Mouse (Mus musculus): ENCODE measurements at regions not wholly inside any gene's neighbourhood (a gene's known extent, or its start where the extent isn't known, plus 50 kb on each side); places are given as distances from the start of the nearest gene placed in this dataset.

- no peak overlapping the region for H3K4me2 ChIP-seq (ENCODE audit: low read length)
- no peaks in the 10 kb centered on the region for H3K9me3 ChIP-seq (ENCODE audit: control insufficient read depth, low read length)
- no peak overlapping the region for H3K9ac ChIP-seq (replicated peaks; ENCODE audit: low read depth, low read length)
- H3K4me3 ChIP-seq (replicated peaks; ENCODE audit: low read length): no peak overlapping the region
- ATAC-seq: no peak
- H3K4me1 ChIP-seq (replicated peaks; ENCODE audit: control insufficient read depth, insufficient read depth, low read length): no peaks in the 10 kb centered on the region
- H3K27me3 ChIP-seq (replicated peaks; ENCODE audit: control insufficient read depth, insufficient read depth, low read length): no peaks in the 10 kb centered on the region
- no peak overlapping the region for H3K27ac ChIP-seq (ENCODE audit: low read length)
- 97% methylated on average over 2 of the region's 2 CpGs for WGBS
- H3K36me3 ChIP-seq (ENCODE audit: control insufficient read depth, insufficient read depth): no peaks in the 10 kb centered on the region
Measured at GRCm38 (mm10) chr1:146185444-146185843, 309.1 kb upstream of the Brinp3 start.

- Histone ChIP-seq H3K4me3 (replicated peaks; ENCODE audit: low read length) (no peak overlapping the region), H3K4me1 (replicated peaks; ENCODE audit: control insufficient read depth, insufficient read depth, low read length) (no peaks in the 10 kb centered on the region), H3K27ac (ENCODE audit: low read length) (no peak overlapping the region), H3K9me3 (ENCODE audit: control insufficient read depth, low read length) (no peaks in the 10 kb centered on the region), H3K36me3 (ENCODE audit: control insufficient read depth, insufficient read depth) (no peaks in the 10 kb centered on the region), H3K4me2 (ENCODE audit: low read length) (no peak overlapping the region), H3K27me3 (replicated peaks; ENCODE audit: control insufficient read depth, insufficient read depth, low read length) (no peaks in the 10 kb centered on the region), H3K9ac (replicated peaks; ENCODE audit: low read depth, low read length) (no peak overlapping the region)
- ATAC-seq: no peak
- 85% methylated on average over 1 of the region's 1 CpGs for WGBS
Measured at GRCm38 (mm10) chr1:146211646-146212045, 282.9 kb upstream of the Brinp3 start.

- Histone ChIP-seq H3K36me3 (ENCODE audit: control insufficient read depth, insufficient read depth) (no peaks in the 10 kb centered on the region), H3K27ac (ENCODE audit: low read length) (no peak overlapping the region), H3K4me3 (replicated peaks; ENCODE audit: low read length) (no peak overlapping the region), H3K9me3 (ENCODE audit: control insufficient read depth, low read length) (no peaks in the 10 kb centered on the region), H3K4me2 (ENCODE audit: low read length) (no peak overlapping the region), H3K4me1 (replicated peaks; ENCODE audit: control insufficient read depth, insufficient read depth, low read length) (no peaks in the 10 kb centered on the region), H3K27me3 (replicated peaks; ENCODE audit: control insufficient read depth, insufficient read depth, low read length) (no peaks in the 10 kb centered on the region), H3K9ac (replicated peaks; ENCODE audit: low read depth, low read length) (no peak overlapping the region)
- ATAC-seq: peak; percentile 77
- 69% methylated on average over 7 of the region's 7 CpGs for WGBS
Measured at GRCm38 (mm10) chr1:146231487-146232466, 262.8 kb upstream of the Brinp3 start.

GRCm38 (mm10) chr1:146260400-146260799, 234.2 kb upstream of the Brinp3 start:
- Histone ChIP-seq H3K9ac (replicated peaks; ENCODE audit: low read depth, low read length) (no peak overlapping the region), H3K4me1 (replicated peaks; ENCODE audit: control insufficient read depth, insufficient read depth, low read length) (no peaks in the 10 kb centered on the region), H3K4me3 (replicated peaks; ENCODE audit: low read length) (no peak overlapping the region), H3K27me3 (replicated peaks; ENCODE audit: control insufficient read depth, insufficient read depth, low read length) (no peaks in the 10 kb centered on the region), H3K36me3 (ENCODE audit: control insufficient read depth, insufficient read depth) (no peaks in the 10 kb centered on the region), H3K4me2 (ENCODE audit: low read length) (no peak overlapping the region), H3K27ac (ENCODE audit: low read length) (no peak overlapping the region), H3K9me3 (ENCODE audit: control insufficient read depth, low read length) (no peaks in the 10 kb centered on the region)
- no peak for ATAC-seq

GRCm38 (mm10) chr1:146299031-146299430, 195.5 kb upstream of the Brinp3 start:
- no peaks in the 10 kb centered on the region for H3K4me1 ChIP-seq (replicated peaks; ENCODE audit: control insufficient read depth, insufficient read depth, low read length)
- H3K27ac ChIP-seq (ENCODE audit: low read length): no peak overlapping the region
- H3K36me3 ChIP-seq (ENCODE audit: control insufficient read depth, insufficient read depth): no peaks in the 10 kb centered on the region
- ATAC-seq: no peak
- H3K9me3 ChIP-seq (ENCODE audit: control insufficient read depth, low read length): no peaks in the 10 kb centered on the region
- no peak overlapping the region for H3K9ac ChIP-seq (replicated peaks; ENCODE audit: low read depth, low read length)
- no peaks in the 10 kb centered on the region for H3K27me3 ChIP-seq (replicated peaks; ENCODE audit: control insufficient read depth, insufficient read depth, low read length)
- WGBS: 88% methylated on average over 4 of the region's 4 CpGs
- no peak overlapping the region for H3K4me2 ChIP-seq (ENCODE audit: low read length)
- H3K4me3 ChIP-seq (replicated peaks; ENCODE audit: low read length): no peak overlapping the region

DNA sequence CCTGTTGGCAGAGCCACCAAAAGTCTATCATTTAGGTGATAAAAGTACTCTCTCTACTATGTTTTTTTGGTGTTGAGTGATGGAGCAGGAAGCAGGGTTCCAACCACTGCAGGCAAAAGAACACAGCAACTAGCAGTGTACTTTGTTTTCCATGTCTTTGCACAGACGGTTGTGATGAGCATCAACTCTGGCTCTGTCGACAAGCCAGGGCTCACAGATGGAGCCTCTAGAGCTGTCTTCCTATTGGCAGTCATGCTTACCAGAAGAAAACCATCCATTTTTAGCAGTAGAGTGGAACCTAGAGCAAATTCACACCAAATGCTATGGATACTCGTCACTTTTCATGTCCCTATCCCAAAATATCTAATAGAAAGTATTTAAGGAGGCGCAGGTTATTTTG, 182.0 kb upstream of the Brinp3 start:
- no peaks in the 10 kb centered on the region for H3K36me3 ChIP-seq (ENCODE audit: control insufficient read depth, insufficient read depth)
- H3K27me3 ChIP-seq (replicated peaks; ENCODE audit: control insufficient read depth, insufficient read depth, low read length): no peaks in the 10 kb centered on the region
- H3K27ac ChIP-seq (ENCODE audit: low read length): no peak overlapping the region
- no peak overlapping the region for H3K9ac ChIP-seq (replicated peaks; ENCODE audit: low read depth, low read length)
- H3K4me1 ChIP-seq (replicated peaks; ENCODE audit: control insufficient read depth, insufficient read depth, low read length): no peaks in the 10 kb centered on the region
- no peak overlapping the region for H3K4me3 ChIP-seq (replicated peaks; ENCODE audit: low read length)
- H3K4me2 ChIP-seq (ENCODE audit: low read length): no peak overlapping the region
- H3K9me3 ChIP-seq (ENCODE audit: control insufficient read depth, low read length): no peaks in the 10 kb centered on the region
- 77% methylated on average over 4 of the region's 4 CpGs for WGBS
- ATAC-seq: no peak

DNA sequence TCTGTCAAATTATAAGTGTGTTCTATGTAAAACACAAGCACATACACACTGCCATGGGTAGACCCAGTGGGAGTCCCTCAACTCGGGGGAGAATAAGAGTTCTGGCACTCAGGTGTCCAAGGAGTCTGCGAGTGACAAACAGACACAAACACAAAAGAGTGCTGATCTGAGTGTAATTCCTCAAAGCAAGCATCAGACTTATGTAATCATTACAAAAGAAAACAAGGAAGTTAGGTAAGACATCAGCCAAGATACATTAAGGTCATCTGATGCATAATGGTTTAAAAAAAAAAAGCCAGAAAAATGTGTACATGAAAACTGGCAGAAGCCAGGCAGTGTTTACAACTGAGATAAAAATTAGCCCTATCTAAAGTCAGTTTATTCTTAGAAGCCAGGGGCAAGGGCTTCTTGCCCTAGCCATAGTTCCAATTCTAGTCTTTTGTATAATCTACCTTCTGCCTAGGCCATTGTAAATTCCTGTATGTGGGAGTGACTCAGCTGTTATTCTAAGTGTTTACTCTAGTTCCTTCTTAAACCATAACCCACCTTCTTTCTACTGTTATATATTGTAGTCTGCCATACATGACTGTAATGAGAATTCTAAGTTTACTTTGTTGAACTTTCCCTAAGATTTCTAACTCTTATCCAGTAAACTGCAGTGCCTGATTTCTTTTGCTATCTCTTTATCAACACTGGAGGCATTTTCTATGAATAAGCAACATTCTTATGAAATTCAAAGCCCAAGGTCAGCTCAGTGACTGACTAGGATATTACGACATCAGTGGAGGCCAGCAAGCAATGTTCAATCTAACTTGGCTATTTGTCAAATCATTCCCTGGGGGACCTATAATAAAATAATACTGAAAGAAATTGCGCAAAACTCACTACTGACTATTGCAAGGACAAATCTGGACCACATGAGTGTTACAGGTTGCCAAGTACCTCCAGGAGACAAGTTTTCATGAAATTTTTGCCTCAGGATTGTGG, 178.1 kb upstream of the Brinp3 start:
- H3K9me3 ChIP-seq (ENCODE audit: control insufficient read depth, low read length): no peaks in the 10 kb centered on the region
- no peaks in the 10 kb centered on the region for H3K27me3 ChIP-seq (replicated peaks; ENCODE audit: control insufficient read depth, insufficient read depth, low read length)
- H3K9ac ChIP-seq (replicated peaks; ENCODE audit: low read depth, low read length): no peak overlapping the region
- ATAC-seq: no peak
- 90% methylated on average over 4 of the region's 4 CpGs for WGBS
- H3K27ac ChIP-seq (ENCODE audit: low read length): no peak overlapping the region
- no peaks in the 10 kb centered on the region for H3K36me3 ChIP-seq (ENCODE audit: control insufficient read depth, insufficient read depth)
- H3K4me2 ChIP-seq (ENCODE audit: low read length): no peak overlapping the region
- no peak overlapping the region for H3K4me3 ChIP-seq (replicated peaks; ENCODE audit: low read length)
- H3K4me1 ChIP-seq (replicated peaks; ENCODE audit: control insufficient read depth, insufficient read depth, low read length): no peaks in the 10 kb centered on the region

- Histone ChIP-seq H3K27ac (ENCODE audit: low read length) (no peak overlapping the region), H3K36me3 (ENCODE audit: control insufficient read depth, insufficient read depth) (no peaks in the 10 kb centered on the region), H3K9me3 (ENCODE audit: control insufficient read depth, low read length) (no peaks in the 10 kb centered on the region), H3K4me3 (replicated peaks; ENCODE audit: low read length) (no peak overlapping the region), H3K27me3 (replicated peaks; ENCODE audit: control insufficient read depth, insufficient read depth, low read length) (no peaks in the 10 kb centered on the region), H3K4me2 (ENCODE audit: low read length) (no peak overlapping the region), H3K4me1 (replicated peaks; ENCODE audit: control insufficient read depth, insufficient read depth, low read length) (no peaks in the 10 kb centered on the region), H3K9ac (replicated peaks; ENCODE audit: low read depth, low read length) (no peak overlapping the region)
- 90% methylated on average over 1 of the region's 1 CpGs for WGBS
- no peak for ATAC-seq
Measured at GRCm38 (mm10) chr1:146322026-146322425, 172.5 kb upstream of the Brinp3 start.

DNA sequence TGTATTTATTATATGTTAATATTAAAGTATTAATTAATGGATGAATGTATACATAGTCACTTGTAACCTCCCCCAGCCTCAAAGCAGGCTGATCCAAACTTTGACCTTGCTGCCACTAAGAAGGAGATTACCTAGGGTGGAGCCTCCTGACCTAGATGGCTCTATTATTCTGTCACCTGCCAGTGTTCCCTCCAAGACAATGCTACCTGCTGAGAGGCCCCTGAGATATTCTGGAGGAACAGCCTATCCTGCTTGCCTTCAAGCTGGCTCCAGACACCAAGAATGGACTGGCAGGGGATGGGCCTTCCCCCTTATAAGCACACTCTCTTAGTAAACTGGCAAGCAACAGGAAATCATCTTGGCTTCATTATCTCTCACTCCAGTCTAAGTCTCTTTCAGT, 171.7 kb upstream of the Brinp3 start:
- no peak for ATAC-seq
- no peak overlapping the region for H3K27ac ChIP-seq (ENCODE audit: low read length)

More for the DNA sequence above, 171.7 kb upstream of the Brinp3 start:
- Histone ChIP-seq H3K4me1 (replicated peaks; ENCODE audit: control insufficient read depth, insufficient read depth, low read length) (no peaks in the 10 kb centered on the region), H3K9me3 (ENCODE audit: control insufficient read depth, low read length) (no peaks in the 10 kb centered on the region), H3K4me3 (replicated peaks; ENCODE audit: low read length) (no peak overlapping the region), H3K27me3 (replicated peaks; ENCODE audit: control insufficient read depth, insufficient read depth, low read length) (no peaks in the 10 kb centered on the region), H3K9ac (replicated peaks; ENCODE audit: low read depth, low read length) (no peak overlapping the region), H3K36me3 (ENCODE audit: control insufficient read depth, insufficient read depth) (no peaks in the 10 kb centered on the region), H3K4me2 (ENCODE audit: low read length) (no peak overlapping the region)
